Mouse (Mus musculus) B cell, adult 2 months (primary cell): Measurements from ENCODE around the gene Lamtor5.

ENCODE experiments used
- DNase-seq, 2 experiments: peaks; one replicate each; pipeline ENCODE4 v3.0.0; 2022

Lamtor5 gene

DNA sequence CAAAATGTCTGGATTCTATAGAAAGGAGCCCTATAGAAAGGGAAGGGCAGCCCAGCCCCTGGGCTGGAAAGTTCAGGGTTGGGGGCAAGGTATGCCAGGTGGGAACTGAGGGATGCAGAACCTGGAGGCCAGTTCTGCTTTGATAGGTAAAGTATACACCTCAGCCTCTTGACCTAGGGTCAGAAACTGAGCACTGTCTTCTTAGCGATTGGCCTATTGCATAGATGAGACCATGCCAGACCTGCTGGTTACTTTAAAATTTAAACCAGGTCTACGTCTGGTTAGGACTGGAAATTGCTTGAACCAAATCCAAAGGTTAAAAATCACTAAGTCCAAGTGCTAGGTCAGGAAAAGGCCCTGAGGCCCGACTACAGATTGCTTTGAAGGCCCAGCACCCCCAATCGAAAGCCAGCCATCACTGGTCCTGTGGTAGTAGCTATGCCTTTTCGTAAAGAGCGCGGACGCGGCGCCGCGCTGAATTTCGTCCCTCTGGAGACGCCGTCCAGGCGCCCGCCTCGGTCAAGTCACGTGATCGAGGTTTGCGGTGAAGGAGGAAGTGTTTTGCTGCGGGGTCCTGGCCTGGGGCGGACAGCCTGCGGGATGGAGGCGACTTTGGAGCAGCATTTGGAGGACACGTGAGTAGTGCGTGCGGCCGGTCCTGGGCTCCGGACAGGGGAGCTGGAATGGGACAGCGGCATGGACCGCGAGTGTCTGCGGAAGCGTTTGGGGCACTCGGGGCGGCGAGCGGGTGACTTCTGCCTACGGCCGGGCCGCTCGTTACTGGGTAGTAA is at the start of gene Lamtor5:
Lamtor5 (plus strand) TSS at position 380 of the 791 bp plus-strand sequence.
- peak; percentile 91 for DNase-seq

DNA sequence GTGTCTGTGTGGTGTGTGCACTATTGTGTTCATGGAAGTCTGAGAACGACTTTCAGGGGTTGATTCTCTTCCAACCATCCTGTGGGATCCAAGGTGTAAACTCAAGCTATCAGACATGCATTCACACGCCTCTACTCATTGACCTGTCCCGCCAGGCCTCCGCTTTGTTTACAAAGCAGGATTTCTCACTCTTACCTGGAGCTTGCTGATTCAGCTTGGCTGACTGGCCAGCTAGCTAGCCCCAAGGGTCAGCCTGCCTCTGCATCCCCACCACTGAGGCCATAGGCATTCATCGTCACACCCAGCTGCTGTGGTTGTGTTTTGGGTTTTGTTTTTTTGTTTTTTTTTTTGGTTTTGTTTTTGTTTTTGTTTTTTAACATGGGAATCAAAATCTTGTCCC is 49.4 kb upstream of the Lamtor5 start:
- DNase-seq, result no peak

DNA sequence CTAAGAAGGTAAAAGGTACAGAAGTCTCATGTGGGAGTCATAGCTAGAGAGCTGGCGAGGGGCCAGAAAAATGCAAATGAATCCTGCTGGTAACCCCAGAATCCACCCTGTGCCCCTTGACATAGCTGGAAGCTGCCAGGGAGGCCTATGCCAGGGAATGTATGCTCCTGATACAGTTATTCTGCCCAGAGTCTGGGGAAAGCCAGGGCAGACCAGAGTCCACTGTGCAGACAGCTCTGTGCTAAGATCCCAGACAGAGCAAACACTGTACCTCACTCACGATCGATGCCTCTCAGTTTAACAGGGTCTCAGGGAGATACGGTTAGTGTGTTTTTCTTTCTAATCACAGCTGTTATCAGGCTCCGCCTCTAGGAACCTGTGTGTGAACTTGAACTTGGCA is 48.8 kb upstream of the Lamtor5 start:
- no peak for DNase-seq

DNA sequence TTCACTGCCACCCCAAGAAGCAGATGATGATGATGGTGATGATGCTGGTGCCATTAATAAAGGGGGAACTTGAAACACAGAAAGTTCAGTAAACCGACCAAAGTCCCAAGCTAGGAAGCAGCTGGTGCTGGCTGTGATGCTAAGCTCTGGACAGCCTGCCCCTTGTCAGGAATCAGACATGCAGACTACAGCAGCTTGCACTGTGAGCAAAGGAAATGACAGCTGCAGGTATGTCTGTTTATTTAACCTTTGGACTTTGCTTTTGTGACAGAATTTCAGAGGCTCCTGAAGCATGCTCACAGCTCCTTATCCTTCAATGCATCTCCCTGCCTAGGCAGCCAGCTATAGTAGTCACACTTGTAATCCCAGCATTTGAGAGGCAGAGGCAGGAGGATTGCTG is 48.1 kb upstream of the Lamtor5 start, which contains the start of gene A630076J17Rik:
A630076J17Rik (plus strand) TSS at position 88 of the 400 bp plus-strand sequence.
- no peak for DNase-seq

DNA sequence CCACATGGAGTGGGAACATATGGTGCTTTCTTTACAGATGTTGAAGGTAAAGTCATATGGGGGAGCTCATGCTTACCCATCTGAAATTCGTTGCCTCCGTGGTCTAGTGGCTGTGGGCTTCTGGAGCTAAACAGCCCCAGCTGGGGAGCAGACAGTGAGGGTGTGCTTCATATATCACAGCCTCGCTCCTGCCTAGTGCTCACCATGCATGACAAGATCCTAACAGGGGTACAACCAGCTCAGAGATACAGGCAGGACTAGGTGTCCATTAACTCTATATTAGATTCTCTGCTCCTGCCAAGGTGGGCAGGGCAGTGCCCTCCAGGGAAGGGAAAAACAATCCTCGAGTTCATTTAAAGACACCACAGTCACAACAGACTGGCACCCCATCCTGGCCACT is 47.5 kb upstream of the Lamtor5 start:
- no peak for DNase-seq

DNA sequence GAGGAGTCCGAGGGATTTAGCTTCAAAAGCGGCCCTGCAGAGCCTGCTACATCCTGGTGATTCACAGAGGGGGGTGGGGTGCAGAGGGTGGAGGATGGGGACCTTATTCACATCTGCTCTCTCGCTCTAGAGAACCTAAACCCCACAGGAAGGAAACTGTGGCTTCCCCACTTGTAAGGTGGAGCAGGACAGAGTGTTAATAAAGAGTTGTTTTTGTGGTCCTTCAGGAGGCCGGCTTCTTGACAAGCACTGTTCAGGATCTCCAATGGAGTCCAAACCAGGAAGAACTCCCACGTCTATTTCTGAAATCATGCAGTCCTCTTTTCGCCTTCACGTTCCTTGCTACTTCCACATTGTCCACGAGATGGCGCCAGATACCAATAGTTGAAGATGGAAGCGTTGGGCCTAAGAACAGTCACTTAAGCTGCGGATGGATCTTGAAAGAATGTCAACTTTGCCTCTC is 45.3 kb upstream of the Lamtor5 start:
- peak; percentile 85 to 86 for DNase-seq

DNA sequence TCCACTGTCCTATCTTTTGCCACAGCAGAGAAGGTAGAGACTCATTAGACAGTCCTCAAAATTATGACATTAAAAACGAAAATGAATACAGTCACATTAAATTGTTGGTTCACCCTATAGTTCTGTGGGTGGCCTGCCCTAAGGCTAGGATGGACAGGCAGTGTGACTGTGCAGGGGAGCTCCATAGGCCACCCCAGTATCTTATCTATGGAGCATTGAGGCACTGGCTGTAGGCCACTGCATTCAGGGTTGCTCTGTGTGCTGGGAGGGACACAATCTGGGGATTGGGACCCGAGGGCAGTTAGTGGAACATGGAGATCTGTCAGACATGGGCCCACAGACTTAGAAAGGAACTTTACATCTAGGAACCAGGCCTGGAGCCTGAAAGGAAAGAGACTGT is 44.7 kb upstream of the Lamtor5 start:
- DNase-seq, result no peak

DNA sequence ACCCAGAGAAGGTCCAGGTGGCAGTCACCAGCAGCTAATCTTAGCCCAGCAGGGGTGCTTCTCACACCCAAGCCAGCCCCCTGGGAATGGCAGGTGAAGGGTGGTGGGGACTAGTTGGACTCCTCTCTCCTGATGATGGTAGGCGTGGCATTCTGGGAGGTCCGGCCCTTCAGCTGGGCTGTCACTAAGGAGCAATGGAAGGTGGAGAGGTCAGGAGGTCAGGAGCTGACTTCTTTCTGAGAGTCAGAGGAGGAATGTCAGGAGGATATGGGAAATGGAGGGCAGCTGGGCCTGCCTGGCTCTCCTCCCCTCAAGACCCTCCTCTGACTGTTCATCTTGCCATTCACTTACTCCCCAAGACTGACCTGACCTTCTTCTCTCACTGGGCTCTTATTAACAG is 40.6 kb upstream of the Lamtor5 start:
- no peak for DNase-seq

DNA sequence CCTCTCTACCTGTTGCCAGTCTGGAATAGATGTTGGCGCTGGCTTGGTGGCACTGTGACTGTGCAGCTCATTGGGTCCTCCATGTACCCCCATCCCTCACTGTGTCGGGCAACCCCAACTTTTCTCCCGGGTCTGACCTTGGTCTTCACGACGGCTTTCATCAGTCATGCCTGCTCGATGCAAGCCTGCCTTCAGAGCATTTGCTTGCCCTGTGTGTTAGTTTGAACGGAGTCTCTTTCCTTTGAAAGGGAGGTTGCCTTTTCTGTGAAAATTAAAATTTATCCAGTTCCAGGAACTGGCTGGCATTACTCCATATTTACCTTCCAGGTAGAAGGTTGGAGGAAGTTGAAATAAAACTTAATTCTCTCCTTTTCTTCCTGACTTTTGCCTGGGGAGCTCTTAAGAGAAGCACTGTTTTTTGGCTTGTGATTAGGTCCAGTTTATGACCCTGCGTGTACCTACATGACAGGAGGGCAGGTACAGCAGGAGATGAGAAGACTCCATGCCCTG is 40.1 kb upstream of the Lamtor5 start:
- DNase-seq, result no peak

DNA sequence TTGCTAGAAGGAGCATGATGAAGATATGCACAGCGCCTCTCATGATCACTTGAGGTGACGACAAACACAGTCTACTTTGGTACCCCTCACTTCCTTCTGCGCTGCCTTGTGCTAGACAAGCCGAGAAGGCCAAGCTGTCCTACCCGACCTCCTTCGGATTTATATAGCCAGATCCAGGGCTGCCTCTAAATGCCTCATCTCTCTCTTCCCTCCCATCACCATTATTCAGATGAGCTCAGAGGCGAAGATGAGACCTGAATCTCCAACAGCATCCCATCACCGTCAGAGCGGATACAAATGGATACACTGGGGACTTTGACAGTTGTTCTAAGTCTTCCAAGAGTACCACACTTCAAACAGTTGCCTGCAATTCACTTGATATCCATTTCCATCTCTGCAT is 39.1 kb upstream of the Lamtor5 start, which contains the start of gene Prok1:
Prok1 (minus strand) TSS at position 101 of the 400 bp plus-strand sequence.
- DNase-seq, result no peak

DNA sequence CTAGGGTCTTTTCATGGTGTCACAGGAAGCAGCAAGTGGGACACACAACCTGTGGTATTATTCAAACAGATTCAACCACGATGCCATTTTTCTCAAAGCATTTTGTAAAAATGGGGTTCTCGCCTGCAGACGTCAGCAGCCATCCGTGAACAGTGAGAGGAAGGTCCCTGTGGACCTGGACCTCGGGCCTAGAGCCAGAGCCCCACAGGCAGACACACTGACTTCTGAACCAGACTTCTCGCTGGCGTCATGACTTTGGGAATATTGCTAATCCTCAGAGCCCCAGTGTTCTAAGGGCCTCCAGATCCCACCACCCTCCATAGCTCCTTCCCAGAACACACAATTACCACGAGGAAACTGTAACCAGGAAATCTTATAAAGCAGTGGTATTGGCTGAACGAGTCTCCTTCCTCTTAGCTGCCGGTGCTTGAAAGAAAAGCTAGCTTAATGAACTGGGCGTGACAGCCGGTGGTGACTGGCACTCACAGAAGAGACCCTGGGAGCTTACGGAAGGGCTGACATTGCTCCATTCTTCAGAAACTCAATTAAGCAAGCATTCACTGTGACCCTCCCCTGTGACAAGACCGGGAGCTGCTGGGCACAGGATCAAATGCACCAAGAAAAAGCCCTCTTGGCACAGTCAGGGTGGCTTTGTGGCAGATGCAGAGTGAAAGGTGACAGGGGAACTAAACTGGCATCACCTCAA is 37.1 kb upstream of the Lamtor5 start:
- no peak for DNase-seq

DNA sequence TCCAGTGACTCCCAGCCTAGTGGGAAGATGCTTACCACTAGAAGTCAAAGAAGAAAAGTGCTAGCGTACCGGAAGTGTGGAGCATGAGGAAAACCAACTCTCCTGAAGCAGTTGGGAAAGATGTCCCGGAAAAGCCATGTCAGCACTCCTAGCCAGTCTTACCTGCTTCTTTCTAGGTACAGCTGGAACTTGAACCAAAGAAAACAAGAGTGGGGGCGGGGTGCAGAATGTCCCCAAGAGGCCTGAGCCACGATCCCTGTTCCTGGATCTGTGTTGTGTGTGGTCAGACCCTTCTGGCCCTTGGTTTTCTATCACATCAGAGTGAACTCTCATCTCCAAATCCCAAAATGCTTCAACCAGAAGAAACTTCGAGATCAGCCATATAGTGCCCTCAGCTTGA is 31.8 kb upstream of the Lamtor5 start:
- no peak for DNase-seq

DNA sequence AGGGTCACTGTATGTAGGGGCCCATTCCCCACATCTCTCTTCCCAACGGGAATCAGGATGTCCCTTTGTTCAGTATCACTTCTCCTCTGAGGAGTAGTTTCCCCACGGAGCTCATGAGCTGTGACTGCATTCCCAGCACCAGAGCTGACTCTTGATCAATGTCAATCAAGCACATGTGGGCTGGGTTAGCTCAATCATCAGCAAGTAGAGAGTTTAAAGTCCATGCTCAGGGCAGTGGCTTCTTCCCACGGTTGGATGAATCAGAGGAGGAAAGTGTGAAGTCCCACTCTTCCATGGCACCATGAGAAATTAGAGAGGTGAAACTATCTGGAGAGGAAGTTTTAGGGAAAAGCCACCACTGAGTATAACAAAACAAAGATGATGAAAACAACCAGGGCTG is 29.6 kb upstream of the Lamtor5 start:
- no peak for DNase-seq

DNA sequence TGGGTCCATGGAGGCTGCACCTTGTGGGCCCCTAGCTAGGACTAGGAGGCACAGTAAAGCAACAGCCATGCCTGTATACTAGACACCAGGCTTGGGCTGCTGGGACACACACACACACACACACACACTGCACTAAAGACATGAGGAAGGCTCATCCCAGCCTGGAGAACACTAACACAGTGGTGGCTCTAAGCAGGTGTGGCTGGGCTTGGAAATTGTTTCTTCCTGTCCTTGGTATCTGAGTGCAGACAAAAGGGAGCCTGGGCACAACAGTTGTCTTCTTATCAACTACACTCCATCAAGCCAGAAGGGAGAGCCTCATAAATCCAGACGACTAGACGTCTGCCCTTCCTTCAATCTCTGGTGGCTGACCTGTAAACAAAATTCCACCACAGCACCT is 28.3 kb upstream of the Lamtor5 start:
- DNase-seq, result no peak

DNA sequence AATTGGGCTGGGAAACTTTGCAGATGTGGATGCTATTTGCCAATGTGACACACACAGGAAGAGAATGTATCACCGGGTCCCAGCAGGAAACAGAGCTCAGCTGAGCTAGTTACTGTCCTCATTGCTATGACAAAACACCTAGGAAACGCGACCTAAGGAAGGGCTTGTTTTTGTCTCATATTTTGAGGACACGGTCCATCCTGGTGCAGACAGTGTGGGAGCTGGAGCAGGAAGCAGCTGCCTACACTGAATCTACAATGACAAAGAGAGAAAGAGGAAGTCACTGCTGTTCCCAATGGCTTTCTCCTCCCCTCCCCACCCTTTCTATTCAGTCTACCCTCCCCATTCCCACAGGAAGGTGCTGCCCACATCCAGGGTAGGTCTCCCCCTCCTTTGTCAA is 26.6 kb upstream of the Lamtor5 start:
- DNase-seq, result no peak

DNA sequence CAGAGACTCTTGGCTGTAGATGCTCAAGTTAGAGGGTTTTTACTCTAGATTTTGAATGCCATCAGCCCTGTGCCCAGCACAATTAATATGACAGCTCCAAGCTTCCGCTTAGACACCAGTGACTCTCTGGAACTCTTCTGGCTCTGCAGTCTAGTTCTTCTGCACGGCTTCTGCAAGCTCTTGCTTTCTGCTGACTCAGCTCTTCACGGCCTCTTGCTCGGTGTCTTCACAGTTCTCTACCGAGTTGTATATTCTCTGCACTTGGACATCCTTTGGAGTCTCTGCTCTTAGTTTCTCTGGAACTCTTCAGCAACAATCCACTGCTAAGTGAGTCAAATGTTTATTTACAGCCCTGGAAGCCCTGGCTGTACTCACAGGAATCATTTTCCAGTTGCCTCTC is 24.7 kb upstream of the Lamtor5 start:
- DNase-seq, result no peak

DNA sequence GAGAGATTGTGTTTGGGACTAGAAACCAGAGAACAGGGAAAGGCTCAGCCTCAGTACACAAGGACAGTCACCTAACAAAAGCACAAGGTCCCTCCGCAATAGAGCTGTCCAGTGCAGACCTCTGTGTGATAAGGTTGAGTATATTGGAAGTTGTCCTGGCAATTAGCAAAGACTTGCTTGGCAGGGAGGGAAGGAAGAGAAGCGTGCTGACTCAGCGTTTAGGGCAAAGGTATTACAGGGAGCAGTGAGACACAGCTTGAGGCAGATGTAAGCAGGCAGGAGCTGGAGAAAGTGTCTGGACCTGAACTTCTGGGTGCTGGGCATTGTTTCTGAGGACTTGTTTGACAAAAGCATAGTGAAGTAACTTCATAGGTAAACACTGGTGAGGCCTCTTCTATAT is 22.7 kb upstream of the Lamtor5 start:
- DNase-seq, result no peak

DNA sequence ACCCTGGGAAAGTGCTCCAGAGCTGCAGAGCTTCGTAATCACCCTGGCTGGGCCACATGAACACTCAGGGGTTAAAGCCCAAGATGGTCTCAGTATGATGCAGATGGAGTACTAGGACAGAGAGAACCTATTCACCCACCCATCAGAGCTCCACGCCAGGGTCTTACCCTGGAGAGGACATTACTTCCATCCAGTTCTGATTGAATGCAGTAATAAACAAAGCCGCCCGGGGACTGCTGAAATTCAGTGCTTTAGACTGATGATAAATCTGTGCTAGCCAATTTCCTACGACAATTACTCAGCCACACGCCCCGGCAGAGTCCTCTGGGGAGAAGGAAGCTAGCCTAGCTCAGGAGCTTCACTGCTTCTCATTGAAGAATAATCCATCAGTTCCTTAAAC is 21.9 kb upstream of the Lamtor5 start:
- DNase-seq, result no peak

DNA sequence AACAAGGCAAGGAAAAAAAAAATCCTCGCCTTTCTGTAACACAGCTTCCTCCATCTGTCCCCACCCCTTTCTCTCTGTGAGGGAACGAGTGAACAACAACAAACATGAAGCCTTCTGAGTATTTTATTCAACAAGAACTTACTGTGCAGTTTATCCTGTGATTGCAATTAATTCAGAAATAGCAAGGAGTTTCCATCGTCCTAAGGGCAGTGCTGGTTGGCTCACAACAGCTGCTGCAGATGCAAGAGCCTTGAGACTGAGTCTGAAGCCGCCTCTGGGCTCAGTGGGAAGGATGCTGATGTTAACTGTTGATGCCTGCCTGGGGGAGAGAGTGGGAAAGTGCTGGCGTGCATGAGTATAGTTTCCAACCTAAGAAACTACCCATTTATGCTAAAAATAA is 20.7 kb upstream of the Lamtor5 start:
- DNase-seq, result no peak

DNA sequence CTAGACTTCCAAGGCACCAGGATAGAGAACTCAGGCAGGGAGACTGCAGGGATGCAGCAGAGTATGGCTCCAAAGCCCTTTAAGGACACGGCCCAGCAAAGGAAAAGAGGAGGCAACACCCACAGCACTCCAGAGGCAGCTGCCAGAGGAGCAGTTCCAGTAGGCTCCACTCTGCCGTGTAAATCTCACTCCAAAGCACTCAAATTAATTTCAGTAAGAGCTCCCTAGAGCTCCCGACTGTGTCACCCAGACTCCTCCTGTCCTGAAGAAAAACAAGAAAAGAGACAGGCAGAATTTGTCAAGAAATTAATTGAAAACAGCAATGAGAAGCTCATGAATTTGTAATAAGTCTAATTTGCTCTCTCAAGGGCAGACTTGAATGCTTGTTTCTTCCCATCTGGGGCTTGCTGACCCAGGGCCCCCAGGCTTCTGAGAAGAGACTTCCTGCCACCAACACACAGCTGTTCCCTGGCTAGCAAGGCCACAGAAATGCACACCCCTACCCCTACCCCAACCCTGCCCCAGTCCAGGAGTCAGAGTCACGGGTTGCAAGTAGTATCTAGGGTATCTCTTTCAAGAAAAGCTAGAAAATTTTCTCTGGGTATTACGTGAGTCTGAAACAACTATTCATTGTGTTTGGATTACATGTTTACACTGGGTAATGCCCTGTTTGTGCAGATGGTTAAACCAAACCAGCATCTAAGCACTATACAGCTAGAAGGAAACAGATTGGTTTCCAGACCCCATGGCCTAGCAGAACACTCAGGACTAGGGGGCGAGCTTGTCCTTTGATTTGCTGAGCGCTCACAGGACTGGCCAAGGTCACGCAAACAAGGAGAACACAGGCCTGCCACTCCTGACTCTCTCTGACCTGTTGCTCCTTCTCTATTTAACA is 17.5 kb upstream of the Lamtor5 start:
- peak; percentile 18 to 19 for DNase-seq

DNA sequence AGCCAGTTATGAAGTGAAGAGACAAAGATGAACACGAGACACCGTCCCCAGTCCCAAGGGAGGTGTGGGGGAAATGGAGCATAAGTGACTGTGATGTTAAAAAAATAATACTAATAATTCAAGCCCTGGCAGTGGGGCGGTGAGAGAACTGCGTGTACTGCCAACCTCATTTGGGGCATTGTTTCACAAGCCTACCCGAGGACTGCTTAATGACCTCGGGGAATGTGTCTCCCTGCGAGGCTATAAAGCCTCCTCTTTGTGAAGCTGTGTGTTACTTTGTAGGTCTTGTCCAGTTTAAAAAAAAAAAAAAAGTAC is 16.9 kb upstream of the Lamtor5 start:
- DNase-seq, result peak; percentile 44 to 46

DNA sequence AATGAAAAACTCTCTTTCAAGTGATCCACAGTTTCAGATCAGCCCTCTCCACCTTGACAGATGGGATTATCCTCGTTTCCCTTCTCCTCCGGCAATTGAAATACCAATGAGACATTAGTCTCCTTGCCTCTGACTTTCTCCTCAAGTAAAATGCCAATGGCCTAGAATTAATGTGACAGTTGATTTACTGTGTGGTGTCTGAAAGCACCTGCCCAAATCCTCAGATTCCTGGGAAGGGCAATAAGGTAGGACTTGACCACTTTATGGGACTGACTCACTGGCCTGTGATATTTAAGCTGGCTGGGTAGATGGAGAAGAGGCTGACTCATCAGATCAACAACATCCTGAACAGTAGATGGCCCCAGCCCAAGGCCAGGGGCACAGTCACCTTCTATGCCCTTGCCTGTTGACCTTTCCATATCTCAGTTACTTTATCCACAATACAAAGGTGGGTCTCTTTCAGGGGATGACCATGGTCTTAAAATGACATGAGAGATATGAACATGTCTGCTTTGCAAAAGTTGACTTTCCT is 11.8 kb upstream of the Lamtor5 start:
- no peak for DNase-seq

DNA sequence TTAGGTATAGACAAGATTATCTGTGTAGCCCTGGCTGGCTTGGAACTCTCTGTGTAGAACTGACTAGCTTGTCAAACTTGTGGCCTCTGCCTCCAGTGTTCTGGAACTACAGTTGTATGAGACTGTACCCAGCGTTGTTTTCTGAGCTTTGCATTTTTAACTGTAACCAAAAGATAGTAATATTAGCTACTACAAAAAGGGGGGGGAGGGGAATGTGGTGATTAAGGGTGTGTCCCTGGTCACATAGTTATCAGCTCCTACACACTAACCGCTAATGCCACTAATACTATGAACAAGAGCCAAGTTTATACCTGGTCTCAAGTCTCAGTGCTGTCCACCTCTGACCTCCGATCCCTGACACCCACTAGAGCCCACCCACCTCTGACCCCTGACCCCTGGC is 6.2 kb upstream of the Lamtor5 start:
- DNase-seq, result no peak
